Mouse (Mus musculus): ENCODE results near the gene Pip5k1a. TPM values are rescaled to one million over a fixed set of nuclear protein-coding genes. Genes with fewer than 3 reads are reported as not detected.

Gene Pip5k1a
- polyA plus RNA-seq (2016; fragmentation: Nextera tagmentation; extraction: Ambion mirVana), result 21.4 and 23.0 TPM in 2 replicates

DNA sequence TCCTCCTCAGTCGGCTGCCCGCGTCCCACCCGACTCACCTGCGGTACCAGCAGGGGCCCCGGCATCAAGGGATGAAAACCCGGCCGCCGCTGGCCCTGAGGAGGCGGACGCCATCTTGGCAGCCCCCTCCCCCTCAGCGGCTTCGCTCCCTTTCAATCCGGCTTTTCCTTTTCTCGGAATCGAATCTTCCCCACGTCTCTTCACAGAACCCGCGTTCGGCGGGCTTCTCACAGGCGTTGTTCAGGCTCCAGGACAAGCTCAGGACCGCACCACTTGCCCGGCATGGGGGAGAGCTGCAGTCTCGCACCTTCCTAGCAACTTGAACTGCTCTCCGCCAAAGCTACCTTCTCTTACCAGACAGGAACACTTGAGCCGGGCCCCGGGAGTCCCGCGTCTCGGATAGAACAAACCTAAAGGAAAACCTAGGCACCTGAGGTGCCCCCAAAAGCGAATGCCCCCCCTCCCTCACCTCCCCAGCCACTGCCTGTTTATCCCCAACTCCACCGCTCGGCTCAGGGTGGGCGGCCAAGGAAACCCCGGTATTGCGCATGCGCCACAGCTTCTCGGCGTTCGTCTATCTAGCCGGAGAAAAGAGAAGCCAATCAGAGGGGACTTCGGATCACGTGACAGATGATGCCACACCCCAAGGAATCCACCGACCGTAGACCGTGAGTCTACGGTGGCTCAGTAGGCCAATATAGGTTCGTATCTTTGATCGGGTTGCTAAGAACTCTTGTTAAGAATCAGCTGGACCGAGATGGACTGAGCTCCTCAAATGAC is at the start of gene Pip5k1a:
Gene Pip5k1a (minus strand): TSS at position 593 of the 780 bp plus-strand sequence.
- ATAC-seq (ENCODE audit: low FRiP score), result peak; percentile 95
- Histone ChIP-seq H3K27me3 (no peaks in the 10 kb centered on the region), H3K27ac (peak within 1 kb of the TSS; percentile 87), H3K36me3 (replicated peaks) (peaks cover 9% of the 10 kb centered on the region), H3K4me1 (peaks cover 16% of the 10 kb centered on the region), H3K9ac (peak within 1 kb of the TSS; percentile 95), H3K9me3 (no peaks in the 10 kb centered on the region), H3K4me3 (replicated peaks) (peak within 1 kb of the TSS; percentile 97), H3K4me2 (peak within 1 kb of the TSS; percentile 61)
- WGBS, result under 1% methylated on average over 45 of the region's 51 CpGs

DNA sequence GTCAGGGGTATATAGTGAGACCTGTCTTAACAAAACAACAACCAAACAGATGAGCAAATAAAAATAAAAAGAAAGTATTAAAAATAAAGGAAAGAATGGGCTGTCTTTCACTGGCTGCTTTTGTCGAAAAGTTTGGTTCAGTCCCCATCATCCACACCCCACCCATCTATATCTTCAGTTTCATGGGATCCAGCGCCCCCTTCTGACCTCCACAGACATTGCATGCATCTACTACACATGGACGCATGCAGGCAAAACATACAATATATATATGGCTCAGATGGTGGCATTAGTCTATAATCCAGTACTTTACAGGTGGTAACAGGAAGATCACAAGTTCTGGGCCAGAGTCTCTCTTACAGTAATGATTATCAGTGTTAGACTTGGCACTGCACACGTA is 47.1 kb upstream of the Pip5k1a start:
- no peak overlapping the region for H3K27ac ChIP-seq
- H3K9ac ChIP-seq, result no peak overlapping the region
- no peaks in the 10 kb centered on the region for H3K4me1 ChIP-seq
- no peak for ATAC-seq (ENCODE audit: low FRiP score)
- H3K9me3 ChIP-seq, result peaks cover 4% of the 10 kb centered on the region; the same call in 1 of the 2 replicates
- no peaks in the 10 kb centered on the region for H3K36me3 ChIP-seq (replicated peaks)
- 59% methylated on average over 4 of the region's 4 CpGs for WGBS
- no peak overlapping the region for H3K4me2 ChIP-seq
- no peak overlapping the region for H3K4me3 ChIP-seq (replicated peaks)
- H3K27me3 ChIP-seq, result peaks cover 11% of the 10 kb centered on the region

DNA sequence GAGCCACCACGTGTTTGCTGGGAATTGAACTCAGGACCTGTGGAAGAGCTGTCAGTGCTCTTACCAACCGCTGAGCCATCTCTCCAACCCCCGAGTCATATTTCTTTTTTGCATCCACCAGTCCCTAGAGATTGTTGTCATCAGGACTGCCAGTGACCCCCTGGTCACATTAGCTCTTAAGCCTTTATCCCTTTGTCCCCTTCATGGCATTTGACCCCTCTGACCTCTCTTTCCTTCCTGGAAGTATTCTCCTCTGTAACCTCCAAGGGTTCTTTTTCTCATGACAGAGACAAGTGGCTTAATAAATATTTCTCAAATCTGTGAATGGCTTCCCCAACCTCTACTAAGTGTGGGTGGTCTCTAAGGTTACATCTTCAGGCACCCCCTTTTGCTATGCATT is 41.2 kb upstream of the Pip5k1a start:
- no peaks in the 10 kb centered on the region for H3K4me1 ChIP-seq
- ATAC-seq (ENCODE audit: low FRiP score), result no peak
- no peak overlapping the region for H3K4me3 ChIP-seq (replicated peaks)
- 0 out of 2 replicates have a peak, but pooled peaks cover 3% of the 10 kb centered on the region for H3K27me3 ChIP-seq
- H3K36me3 ChIP-seq (replicated peaks), result no peaks in the 10 kb centered on the region
- H3K4me2 ChIP-seq, result no peak overlapping the region
- no peak overlapping the region for H3K9ac ChIP-seq
- 60% methylated on average over 3 of the region's 3 CpGs for WGBS
- H3K27ac ChIP-seq, result no peak overlapping the region
- H3K9me3 ChIP-seq, result no peaks in the 10 kb centered on the region

DNA sequence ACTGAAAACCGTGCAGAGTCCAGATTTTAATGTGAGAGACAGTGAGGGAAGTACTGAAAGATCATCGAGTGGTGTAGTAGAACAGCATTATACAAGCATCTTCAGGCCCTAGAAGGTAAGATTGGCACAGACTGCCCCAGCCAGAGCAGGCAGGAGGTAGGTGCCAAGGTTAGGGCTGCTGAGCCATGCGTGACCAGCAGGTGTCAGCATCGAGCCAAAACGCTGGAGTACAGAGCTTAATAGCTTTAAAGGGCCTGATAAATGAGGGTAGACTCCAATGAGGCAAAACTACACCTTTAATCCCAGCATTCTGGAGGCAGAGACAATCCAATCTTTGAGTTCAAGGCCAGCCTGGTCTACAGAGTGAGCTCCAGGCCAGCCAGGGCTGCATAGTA is 35.9 kb upstream of the Pip5k1a start:
- Histone ChIP-seq H3K4me2 (no peak overlapping the region), H3K9me3 (no peaks in the 10 kb centered on the region), H3K4me1 (no peaks in the 10 kb centered on the region), H3K27me3 (no peaks in the 10 kb centered on the region), H3K9ac (no peak overlapping the region), H3K27ac (no peak overlapping the region), H3K36me3 (replicated peaks) (peaks cover 16% of the 10 kb centered on the region), H3K4me3 (replicated peaks) (no peak overlapping the region)
- WGBS, result 11% methylated on average over 5 of the region's 5 CpGs
- ATAC-seq (ENCODE audit: low FRiP score), result peak; percentile 82

DNA sequence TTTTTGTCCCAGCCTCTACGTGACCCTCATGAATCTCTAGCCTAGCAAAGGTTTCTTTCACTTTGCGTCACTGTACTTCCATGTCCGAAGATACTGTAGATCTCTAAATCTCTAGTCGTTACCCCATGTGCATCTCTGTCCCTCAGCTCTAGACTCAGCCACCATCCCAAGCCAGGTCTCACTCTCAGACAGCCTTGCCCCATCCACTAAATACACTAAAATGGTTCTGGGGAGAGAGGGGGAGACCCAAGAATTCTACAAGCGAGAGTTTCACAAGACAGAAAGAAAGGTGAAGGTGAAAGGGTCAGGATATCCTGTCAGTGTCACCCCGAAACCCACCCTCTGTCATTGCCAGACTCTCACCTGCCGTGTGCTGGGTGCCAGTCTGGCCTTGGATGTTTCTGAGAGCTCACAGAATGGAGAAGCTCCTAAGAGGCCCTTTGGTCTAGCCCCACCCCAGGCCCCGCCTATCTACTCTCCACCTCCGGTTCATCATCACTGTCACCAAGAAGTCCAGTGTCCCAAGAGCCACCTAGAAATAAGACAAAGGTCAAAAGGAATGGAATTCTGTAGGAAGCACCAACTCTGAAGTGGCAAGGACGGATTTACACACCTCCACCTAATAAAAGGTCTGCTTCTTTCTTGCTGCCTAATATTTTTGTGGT is 35.4 kb upstream of the Pip5k1a start, which contains the start of gene Tnfaip8l2:
Gene Tnfaip8l2 (minus strand): TSS at position 409 of the 665 bp plus-strand sequence.
- WGBS, result 82% methylated on average over 10 of the region's 10 CpGs
- H3K4me1 ChIP-seq, result no peaks in the 10 kb centered on the region

DNA sequence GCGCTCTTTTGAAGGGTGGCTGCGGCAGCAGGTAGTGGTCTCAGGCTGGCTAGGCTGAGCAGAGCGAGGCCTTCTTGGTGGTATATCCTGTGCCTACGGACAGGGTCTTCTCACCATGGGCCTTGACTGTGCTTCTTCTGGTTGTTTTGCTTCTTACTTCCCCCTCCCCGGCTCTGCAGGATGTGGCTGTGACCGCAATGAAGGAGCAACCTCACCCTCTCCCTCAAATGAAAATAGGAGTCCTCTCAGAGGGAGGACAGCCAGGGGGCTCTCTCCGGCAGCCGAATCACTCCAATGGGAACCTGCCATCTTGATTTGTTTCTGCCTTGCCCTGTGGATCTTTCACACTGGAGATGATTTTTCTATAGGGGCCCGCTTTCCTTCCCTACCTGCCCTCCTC is 34.7 kb upstream of the Pip5k1a start:
- no peak for ATAC-seq (ENCODE audit: low FRiP score)
- Histone ChIP-seq H3K9me3 (no peaks in the 10 kb centered on the region), H3K36me3 (replicated peaks) (peaks cover 16% of the 10 kb centered on the region), H3K4me1 (no peaks in the 10 kb centered on the region), H3K27ac (no peak overlapping the region), H3K4me2 (no peak overlapping the region), H3K4me3 (replicated peaks) (no peak overlapping the region), H3K9ac (no peak overlapping the region), H3K27me3 (no peaks in the 10 kb centered on the region)
- 94% methylated on average over 9 of the region's 9 CpGs for WGBS

More for the DNA sequence above, 35.4 kb upstream of the Pip5k1a start, which contains the start of gene Tnfaip8l2:
- H3K9ac ChIP-seq, result no peak within 1 kb of the TSS
- no peaks in the 10 kb centered on the region for H3K9me3 ChIP-seq
- peaks cover 16% of the 10 kb centered on the region for H3K36me3 ChIP-seq (replicated peaks)
- ATAC-seq (ENCODE audit: low FRiP score), result peak; percentile 41; the same call in 1 of the 2 replicates
- H3K27me3 ChIP-seq, result no peaks in the 10 kb centered on the region
- H3K4me3 ChIP-seq (replicated peaks), result no peak within 1 kb of the TSS
- H3K4me2 ChIP-seq, result no peak within 1 kb of the TSS
- no peak within 1 kb of the TSS for H3K27ac ChIP-seq

DNA sequence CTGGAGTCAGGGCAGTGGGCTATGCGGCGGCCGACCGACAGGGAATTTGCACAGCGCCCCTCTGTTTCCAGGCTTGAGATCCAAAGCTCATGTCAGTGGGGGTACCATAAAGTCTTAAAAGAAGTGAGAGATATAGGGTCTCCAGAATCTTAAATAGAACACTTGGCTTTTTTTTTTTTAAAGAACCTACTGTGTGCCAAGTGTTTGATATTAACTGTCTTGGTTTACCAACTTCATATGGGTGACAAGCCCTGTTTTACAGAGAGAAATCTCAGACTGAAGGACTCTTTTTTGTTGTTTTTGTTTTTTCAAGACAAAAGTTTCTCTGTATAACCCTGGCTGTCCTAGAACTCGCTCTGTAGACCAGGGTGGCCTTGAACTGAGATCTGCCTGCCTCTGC is 34.1 kb upstream of the Pip5k1a start:
- H3K4me3 ChIP-seq (replicated peaks), result no peak overlapping the region
- no peaks in the 10 kb centered on the region for H3K27me3 ChIP-seq
- H3K9ac ChIP-seq, result no peak overlapping the region
- H3K9me3 ChIP-seq, result no peaks in the 10 kb centered on the region
- H3K4me2 ChIP-seq, result no peak overlapping the region
- no peaks in the 10 kb centered on the region for H3K4me1 ChIP-seq
- no peak overlapping the region for H3K27ac ChIP-seq
- ATAC-seq (ENCODE audit: low FRiP score), result no peak
- WGBS, result 88% methylated on average over 6 of the region's 6 CpGs
- H3K36me3 ChIP-seq (replicated peaks), result peaks cover 16% of the 10 kb centered on the region

DNA sequence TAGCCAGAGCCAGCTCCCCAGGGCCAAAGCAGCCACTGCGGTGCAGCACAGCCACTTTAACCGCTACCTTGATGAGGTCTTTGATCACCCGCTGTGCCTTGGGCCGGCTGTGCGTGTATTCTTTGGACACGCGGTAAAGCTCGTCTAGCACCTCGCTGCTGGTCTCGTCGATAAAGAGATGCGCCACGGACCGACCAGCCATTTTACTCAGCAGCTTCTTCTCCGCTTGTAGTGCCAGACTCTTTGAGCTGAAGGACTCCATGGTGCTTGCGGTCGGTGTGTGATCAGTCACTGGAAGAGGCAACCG is 33.5 kb upstream of the Pip5k1a start:
- H3K36me3 ChIP-seq (replicated peaks), result peaks cover 16% of the 10 kb centered on the region
- H3K27me3 ChIP-seq, result no peaks in the 10 kb centered on the region
- peak overlapping the region; percentile 12; the same call in 1 of the 2 replicates for H3K9ac ChIP-seq
- H3K27ac ChIP-seq, result no peak overlapping the region
- WGBS, result 66% methylated on average over 18 of the region's 18 CpGs
- no peak for ATAC-seq (ENCODE audit: low FRiP score)
- no peak overlapping the region for H3K4me3 ChIP-seq (replicated peaks)
- peaks cover 5% of the 10 kb centered on the region for H3K4me1 ChIP-seq
- no peaks in the 10 kb centered on the region for H3K9me3 ChIP-seq
- H3K4me2 ChIP-seq, result no peak overlapping the region

DNA sequence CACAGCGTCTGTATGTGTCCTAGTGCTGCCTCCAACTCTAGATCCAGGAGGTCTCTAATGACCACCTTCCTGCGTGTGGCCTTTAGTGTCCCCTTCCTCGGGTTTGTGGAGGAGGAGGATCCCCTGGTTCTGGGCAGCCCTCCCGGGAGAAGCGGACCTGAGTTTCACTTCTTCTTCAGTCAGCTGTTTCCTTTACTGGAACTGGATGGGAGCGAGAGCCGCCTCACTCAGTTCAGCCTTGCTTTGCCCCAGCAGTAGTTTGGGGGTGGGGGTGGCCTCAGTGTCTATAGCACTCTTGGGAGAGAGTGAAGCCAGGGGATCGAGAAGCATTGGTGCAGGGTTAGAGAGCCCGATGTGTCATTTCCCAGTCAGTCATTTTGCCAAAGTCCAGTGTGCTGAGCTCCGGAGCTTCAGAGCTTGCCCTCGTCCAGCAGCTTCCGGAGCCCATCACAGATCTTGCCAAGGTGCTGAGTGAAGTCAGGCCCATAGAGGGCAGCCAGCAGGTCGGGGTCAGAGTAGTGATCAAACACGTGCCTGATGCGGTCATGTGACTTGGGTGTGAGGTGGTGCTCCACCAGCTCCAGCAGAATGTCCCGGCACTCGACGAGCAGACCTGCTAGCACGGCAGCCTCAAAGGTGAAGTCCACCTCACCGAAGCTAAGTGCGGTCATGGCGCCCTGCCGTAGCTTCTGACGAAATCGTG is 33.0 kb upstream of the Pip5k1a start:
- H3K9me3 ChIP-seq, result no peaks in the 10 kb centered on the region
- ATAC-seq (ENCODE audit: low FRiP score), result no peak

DNA sequence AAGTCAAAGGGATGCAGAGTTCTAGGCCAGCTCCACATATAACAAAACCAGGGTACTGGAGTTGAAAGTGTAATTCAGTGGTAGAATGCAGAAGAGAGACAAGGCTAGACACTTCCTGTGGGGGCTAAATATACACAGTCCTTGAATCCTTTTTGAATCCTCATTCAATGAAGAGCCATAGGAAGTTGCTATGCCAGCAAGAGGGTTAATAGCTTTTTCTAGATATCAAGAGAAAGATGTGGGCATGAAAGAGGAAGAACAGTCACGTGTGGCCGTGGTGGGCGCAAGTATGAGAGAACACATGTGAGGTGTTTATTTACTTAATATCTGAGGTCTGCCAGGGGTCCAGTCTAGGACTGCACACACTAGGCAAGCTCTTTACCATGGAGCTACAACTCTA is 29.6 kb upstream of the Pip5k1a start:
- Histone ChIP-seq H3K9me3 (no peaks in the 10 kb centered on the region), H3K27ac (no peak overlapping the region), H3K4me3 (replicated peaks) (no peak overlapping the region), H3K9ac (no peak overlapping the region), H3K4me2 (no peak overlapping the region), H3K27me3 (no peaks in the 10 kb centered on the region), H3K4me1 (peaks cover 16% of the 10 kb centered on the region), H3K36me3 (replicated peaks) (peaks cover 22% of the 10 kb centered on the region)
- 96% methylated on average over 3 of the region's 3 CpGs for WGBS
- no peak for ATAC-seq (ENCODE audit: low FRiP score)

More for the DNA sequence above, 33.0 kb upstream of the Pip5k1a start:
- WGBS, result 73% methylated on average over 25 of the region's 25 CpGs
- peaks cover 10% of the 10 kb centered on the region for H3K4me1 ChIP-seq
- no peak overlapping the region for H3K27ac ChIP-seq
- no peaks in the 10 kb centered on the region for H3K27me3 ChIP-seq
- no peak overlapping the region for H3K4me2 ChIP-seq
- H3K4me3 ChIP-seq (replicated peaks), result no peak overlapping the region
- H3K9ac ChIP-seq, result peak overlapping the region; percentile 12; the same call in 1 of the 2 replicates
- H3K36me3 ChIP-seq (replicated peaks), result peaks cover 16% of the 10 kb centered on the region

DNA sequence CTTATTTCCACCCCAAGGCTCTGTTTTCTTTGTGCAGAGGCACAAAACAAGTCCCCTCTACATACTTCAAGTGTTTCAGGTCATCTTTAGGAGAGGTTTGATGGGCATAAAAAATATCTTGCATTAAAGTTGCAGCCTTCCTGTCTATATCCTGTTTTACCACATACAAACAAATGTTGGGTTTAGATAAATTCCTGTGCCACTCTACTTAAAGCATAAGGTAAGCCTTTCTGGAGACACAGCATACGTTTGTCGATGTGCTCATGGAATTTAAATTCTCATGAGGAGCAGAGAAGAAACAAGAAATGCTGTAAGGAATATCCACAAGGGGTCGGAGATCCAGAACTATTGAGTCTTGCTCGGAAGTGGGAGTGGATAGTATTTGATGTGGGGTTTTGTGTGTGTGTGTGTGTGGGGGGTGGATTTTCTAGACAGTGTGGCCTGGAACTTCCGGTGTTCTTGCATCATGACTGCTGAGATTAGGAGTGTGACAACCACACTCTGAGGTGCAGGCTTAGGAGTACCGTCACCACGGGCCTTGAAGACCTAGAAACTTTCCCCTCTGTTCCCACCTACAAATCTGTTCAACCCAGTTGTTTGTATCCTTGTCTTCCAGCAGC is 28.8 kb upstream of the Pip5k1a start:
- Histone ChIP-seq H3K27ac (no peak overlapping the region), H3K27me3 (no peaks in the 10 kb centered on the region), H3K9ac (no peak overlapping the region), H3K4me3 (replicated peaks) (peak overlapping the region; percentile 23; the same call in 1 of the 2 replicates), H3K4me2 (peak overlapping the region; percentile 52), H3K4me1 (peaks cover 16% of the 10 kb centered on the region), H3K9me3 (no peaks in the 10 kb centered on the region), H3K36me3 (replicated peaks) (peaks cover 21% of the 10 kb centered on the region)
- 91% methylated on average over 7 of the region's 7 CpGs for whole genome bisulfite sequencing
- no peak for ATAC-seq (ENCODE audit: low FRiP score)

DNA sequence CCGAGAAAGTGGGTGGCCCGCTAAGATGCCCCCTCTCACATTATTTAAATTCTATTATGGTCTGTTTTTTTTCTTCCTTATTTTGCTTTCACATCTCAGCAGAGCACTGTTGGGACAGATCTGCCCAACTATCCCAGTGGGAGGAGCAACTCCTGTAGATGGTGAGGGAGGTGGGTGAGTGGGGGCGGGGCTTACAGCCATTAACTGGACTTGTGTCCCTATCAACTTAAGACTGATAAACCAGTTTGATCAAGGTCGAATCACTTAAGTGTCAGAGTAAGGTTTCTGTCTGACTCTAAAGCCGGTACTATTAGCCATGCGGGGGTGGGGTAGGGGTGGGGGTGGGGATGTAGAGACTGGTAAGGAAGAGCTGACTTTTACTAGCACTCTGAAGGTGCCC is 28.3 kb upstream of the Pip5k1a start:
- no peak overlapping the region for H3K27ac ChIP-seq
- no peaks in the 10 kb centered on the region for H3K9me3 ChIP-seq
- peaks cover 20% of the 10 kb centered on the region for H3K36me3 ChIP-seq (replicated peaks)
- H3K4me1 ChIP-seq, result peaks cover 16% of the 10 kb centered on the region
- WGBS, result 34% methylated on average over 6 of the region's 6 CpGs
- no peaks in the 10 kb centered on the region for H3K27me3 ChIP-seq
- peak overlapping the region; percentile 23 for H3K4me3 ChIP-seq (replicated peaks)
- ATAC-seq (ENCODE audit: low FRiP score), result no peak
- H3K4me2 ChIP-seq, result peak overlapping the region; percentile 52
- no peak overlapping the region for H3K9ac ChIP-seq
